Mouse (Mus musculus) kidney, adult 18-20 months (tissue): ENCODE measurements around the gene Gm17087.

Experiments used
- DNase-seq: peaks from one replicate; pipeline ENCODE4 v3.0.0; 2021

The Gm17087 gene

GRCm38 (mm10) chr17:8566850-8567249 is at the start of gene Gm17087:
TSS of gene Gm17087 (minus strand) at chr17:8566950.
- no peak for DNase-seq

DNA sequence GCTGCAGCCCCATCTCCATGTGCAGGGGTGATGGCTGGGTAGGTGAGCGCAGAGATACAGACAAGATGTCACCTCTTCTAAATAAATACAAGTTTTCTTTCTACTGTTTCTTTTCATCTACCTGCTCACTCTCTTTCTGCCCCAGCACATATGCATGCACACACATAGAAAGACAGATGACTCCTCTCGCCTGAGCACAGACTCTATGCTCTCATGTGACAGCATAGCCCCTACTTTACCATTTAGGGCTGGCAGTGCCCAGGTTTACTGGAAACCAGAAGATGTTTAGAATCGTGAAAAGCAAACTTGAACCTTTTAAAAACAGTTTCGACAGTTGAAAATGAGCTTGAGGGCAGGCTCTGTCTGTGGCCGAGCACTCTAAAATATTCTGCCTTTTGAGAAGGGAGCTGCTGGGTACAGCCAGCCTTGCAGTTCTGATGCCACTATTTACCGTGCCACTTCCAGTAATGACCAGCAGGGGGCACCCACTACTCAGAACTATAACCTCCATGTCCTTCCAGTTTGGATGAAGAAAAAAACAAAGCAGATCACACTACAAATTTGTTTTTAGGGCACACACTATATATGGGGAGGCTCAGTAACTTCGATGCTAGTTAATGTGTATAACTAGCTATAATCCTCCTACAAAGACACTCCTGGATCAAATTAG is 47.3 kb upstream of the Gm17087 start:
- DNase-seq, result peak; percentile 85

DNA sequence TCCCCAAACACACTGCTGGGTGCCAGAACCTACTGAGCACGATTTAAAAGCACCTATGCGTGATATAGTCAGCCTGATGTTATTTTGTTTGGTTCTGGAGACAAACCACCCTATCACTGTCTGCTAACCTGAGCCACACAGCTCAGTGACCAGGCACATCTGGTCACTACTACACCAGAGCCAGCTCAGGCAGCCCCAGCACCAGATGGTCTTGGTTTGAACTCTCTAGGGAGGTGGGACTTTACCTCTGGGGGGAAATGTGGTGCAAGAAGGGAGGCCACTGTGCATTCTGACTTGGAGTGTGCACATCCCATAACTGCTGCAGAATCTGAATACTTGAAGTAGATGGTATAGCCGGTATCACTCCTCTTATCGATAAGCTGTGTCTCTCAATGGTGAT is 45.2 kb upstream of the Gm17087 start:
- DNase-seq, result no peak

GRCm38 (mm10) chr17:8606695-8607094 is 39.9 kb upstream of the Gm17087 start:
- no peak for DNase-seq

DNA sequence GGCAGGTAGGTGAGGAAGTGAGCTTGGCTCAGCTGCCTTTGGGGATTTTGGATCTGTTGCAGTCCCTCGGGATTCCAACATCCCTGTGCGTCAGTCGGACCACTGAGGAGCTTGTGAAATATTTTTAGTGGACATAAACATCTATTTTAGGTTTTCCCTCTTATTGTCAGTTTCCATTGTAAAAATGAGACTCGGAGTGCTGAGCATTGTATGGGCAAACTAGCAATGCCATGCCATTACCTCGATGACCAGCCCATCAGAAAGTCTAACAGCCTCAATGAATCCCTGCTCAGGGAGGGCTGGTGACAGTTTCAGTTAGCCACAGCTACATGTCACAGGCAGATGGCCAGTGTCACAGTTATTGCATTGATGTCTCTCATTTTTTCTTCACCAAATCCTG is 39.2 kb upstream of the Gm17087 start:
- DNase-seq, result no peak

GRCm38 (mm10) chr17:8602976-8603375 is 36.2 kb upstream of the Gm17087 start:
- DNase-seq, result no peak

DNA sequence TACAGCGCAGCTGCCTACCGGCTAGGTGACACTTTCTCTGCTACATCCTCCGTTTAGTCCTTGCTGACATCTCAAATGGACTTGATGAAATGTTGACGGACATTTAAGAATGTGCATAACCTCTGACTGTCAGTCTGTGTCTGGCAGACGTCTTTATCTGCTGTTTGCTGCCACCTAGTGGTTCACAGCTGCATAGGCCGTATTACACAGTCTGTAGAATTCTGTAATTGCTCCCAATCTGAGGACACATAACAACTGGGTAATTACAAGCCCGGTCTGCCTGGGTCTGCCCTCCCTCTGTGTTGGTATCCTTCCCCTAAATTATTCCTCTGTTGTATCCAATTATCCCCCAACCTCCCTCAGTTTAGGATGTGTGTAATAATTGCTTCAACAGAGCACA is 31.0 kb upstream of the Gm17087 start:
- peak; percentile 68 for DNase-seq

DNA sequence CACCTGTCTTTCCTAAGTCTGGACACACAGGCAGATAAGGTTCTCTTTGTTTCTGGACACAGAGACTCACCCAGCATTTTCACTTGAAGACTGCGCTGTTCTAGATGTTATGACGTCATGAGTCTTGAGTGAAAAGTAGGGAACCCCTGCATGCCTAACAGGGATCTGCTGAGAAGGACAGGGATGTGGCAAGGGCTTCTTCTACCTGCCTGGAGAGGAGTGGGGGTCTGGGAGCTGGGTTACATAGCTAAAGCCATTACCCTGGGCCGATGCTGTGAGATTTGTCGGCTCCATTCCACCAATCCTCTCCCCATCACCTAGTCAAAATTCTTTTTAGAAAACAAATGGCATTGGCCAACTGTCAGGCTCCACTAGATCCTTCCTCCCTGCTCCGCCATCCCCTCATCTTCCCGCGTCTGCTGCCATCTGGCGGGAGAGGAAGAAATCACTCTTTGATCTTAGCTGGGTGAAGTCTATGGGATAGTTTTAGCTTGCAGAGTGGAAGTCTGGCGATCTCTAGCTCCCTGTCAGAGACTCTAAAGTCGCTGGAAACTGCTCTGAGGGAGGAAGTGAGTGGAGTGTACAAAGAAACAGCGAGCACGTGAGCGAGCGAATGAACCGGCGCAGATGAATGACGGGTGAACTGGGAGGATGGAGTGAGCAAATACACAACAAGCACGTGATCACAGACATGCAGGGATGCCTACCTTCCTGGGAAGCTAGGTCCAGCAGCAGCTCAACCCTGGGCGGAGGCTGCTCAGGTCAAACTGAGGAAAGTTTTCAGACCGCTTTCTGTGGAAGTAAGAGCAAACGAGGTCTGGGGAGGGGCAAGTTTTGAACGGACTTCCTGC is 25.9 kb upstream of the Gm17087 start:
- peak; percentile 67 for DNase-seq

DNA sequence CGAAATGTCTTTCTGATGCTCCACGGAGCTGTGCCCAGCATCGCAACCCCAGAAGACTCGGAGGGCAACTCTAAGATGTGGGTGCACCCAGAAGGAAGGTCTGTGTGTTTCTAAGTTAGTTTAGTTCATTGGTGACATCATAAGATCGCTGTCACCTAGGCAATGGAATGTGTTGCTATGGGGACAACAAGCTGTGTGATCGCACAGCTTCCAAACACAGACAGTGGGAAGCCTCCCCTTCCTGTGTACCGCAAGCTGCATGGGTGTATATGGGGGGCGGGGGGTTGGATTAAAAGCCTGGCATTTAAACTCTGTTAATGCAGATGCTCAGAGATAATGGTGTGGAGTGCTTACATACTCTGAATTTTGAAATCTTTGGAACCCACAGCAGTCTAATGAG is 14.8 kb upstream of the Gm17087 start:
- no peak for DNase-seq

GRCm38 (mm10) chr17:8580360-8580759 is 13.6 kb upstream of the Gm17087 start:
- no peak for DNase-seq

DNA sequence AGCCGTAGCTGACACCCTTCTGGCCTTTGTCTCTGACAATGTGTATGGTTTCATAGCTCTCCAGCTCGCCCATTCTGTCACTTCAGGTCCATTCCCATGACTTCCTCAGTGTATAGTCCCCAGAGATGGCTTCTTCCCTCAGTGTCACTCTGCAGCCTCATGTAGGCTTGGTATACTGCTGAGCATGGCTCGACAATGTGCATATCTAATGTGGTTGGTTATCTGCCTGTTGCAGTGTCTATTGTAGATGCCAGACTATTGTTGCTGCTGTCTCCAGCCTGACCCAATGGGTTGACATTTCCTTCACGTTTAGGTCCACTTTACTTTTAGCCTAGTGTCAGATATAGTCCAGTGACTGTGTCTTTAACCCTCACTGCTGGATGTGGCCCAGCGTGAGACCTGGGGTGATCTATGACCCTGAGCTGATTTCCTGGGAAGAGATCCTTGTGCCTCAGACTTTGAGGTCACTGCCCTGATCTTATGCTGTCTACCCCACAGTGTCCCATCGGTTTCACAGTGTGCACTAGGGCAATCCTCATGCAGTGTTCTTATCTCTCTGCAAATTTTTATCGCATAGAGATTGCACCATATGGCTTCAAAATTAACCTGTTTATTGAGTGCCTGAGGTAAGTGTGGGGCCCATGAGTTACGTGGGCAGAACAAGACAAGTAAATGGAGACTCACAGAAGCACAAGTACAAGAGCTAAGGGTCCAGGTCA is 7.0 kb upstream of the Gm17087 start:
- no peak for DNase-seq

GRCm38 (mm10) chr17:8562886-8563280 is 3.9 kb downstream of the Gm17087 start:
- DNase-seq, result no peak

- no peak for DNase-seq
Measured at GRCm38 (mm10) chr17:8562101-8562885, 4.5 kb downstream of the Gm17087 start.

DNA sequence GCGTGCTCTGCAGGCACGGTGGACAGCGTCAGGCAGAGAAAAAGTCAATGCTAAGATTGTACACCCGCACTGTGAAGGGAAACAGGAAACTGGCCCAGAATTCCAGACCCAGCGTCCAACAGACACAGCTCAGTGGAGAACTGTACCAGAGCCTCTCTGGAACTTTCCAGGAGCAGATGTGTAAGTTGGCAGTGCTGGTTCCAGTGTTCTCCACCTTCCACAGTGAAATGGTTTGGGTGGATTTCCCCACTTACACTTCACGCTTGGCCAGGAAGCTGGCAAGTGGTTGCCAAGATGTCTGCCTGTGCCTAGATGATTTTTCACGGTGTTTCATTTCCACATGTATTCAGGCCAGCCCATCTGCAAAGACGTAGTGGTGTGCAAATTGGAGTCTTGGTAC is 8.8 kb downstream of the Gm17087 start:
- no peak for DNase-seq

DNA sequence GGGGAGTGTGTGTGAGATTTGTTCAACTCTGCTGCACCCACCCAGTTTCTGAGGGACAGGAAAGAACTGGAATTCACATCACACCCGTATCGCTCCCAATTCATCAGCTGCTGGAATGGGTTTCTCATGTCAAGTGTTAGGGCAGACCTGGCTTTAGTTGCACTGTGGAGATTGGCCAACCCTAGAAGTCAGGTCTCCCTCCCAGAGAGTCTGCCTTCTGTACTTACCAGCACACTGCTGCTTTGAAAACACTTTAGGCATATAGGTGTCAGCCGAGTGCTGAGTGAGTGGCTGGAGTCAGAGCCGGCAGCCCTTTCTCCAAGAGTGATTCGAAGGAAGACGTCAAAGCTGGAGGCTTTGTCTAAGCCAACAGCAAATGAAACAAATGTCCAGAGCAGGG is 10.5 kb downstream of the Gm17087 start:
- DNase-seq, result no peak

- DNase-seq, result no peak
Measured at GRCm38 (mm10) chr17:8555785-8556184, 11.0 kb downstream of the Gm17087 start.

GRCm38 (mm10) chr17:8554219-8554618 is 12.5 kb downstream of the Gm17087 start:
- no peak for DNase-seq

GRCm38 (mm10) chr17:8553601-8554000 is 13.1 kb downstream of the Gm17087 start:
- no peak for DNase-seq

- DNase-seq, result no peak
Measured at GRCm38 (mm10) chr17:8552346-8553035, 14.3 kb downstream of the Gm17087 start.

- no peak for DNase-seq
Measured at GRCm38 (mm10) chr17:8551641-8552040, 15.1 kb downstream of the Gm17087 start.

DNA sequence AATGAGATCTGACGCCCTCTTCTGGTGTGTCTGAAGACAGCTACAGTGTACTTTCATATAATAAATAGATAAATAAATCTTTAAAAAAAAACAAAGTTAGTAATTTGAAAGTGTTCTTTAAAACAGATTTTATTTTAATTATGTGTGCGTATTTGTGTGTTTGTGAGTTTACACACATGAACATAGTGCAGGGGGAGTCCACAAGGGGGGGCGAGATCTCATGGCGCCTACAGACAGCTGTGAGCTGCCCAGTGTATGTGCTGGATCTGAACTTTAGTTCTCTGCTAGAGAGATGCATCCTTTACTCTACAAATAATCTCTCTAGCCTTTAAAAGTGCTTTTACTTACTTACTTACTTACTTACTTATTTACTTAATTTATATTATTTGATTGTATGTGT is 18.0 kb downstream of the Gm17087 start:
- no peak for DNase-seq

GRCm38 (mm10) chr17:8546366-8546765 is 20.4 kb downstream of the Gm17087 start:
- DNase-seq, result no peak
